Mouse (Mus musculus): Measurements from ENCODE around the gene Lama1.

GRCm38 (mm10) chr17:67678576-67678975 is 18.5 kb upstream of the Lama1 start:
- TF ChIP-seq CTCF (conservative IDR thresholded peaks at IDR 0.05; ENCODE audit: low read length) (no peak), NANOG (IDR thresholded peaks at IDR 0.05; ENCODE audit: borderline replicate concordance, low read length) (no peak)
